Mouse (Mus musculus) CH12.LX (cell line): Measurements from ENCODE around the gene Prkab1. TPM values are rescaled to one million over a fixed set of nuclear protein-coding genes. Genes with fewer than 3 reads are reported as not detected.

Experiments
- DNase-seq: peaks from one replicate; pipeline ENCODE4 v3.0.0-alpha.2; 2013; ENCODE audit errors: extremely low read depth
- H3K27ac ChIP-seq: 2 replicates; pipeline ENCODE4 v1.5.1; 2012; ENCODE audit warnings: low read depth, mild to moderate bottlenecking, control low read depth, moderate library complexity; ENCODE audit not compliant: insufficient read depth
- H3K27me3 ChIP-seq: replicated peaks from 2 replicates; pipeline ENCODE3; 2012; ENCODE audit warnings: inconsistent platforms
- H3K36me3 ChIP-seq, 2 experiments: replicated peaks in 1 of 2; 2 replicates each; pipeline versions ENCODE3 to v1.6.1; 2012; ENCODE audit warnings: inconsistent platforms in 1 of 2, low read length in 1 of 2, mild to moderate bottlenecking in 1 of 2, mixed read lengths in 1 of 2, moderate library complexity in 1 of 2; ENCODE audit not compliant: control insufficient read depth in 1 of 2, insufficient read depth in 1 of 2
- H3K4me1 ChIP-seq, 2 experiments: 2 replicates each; pipeline ENCODE4 v1.6.1; 2012; ENCODE audit warnings: inconsistent platforms in 1 of 2, moderate library complexity in 1 of 2; ENCODE audit not compliant: insufficient read depth in 2 of 2, control insufficient read depth in 1 of 2
- H3K4me2 ChIP-seq: 2 replicates; pipeline ENCODE4 v1.6.1; 2012; ENCODE audit warnings: low read depth, mild to moderate bottlenecking, control low read depth; ENCODE audit not compliant: poor library complexity, insufficient read depth, severe bottlenecking
- H3K4me3 ChIP-seq, 3 experiments: fragments of 150-350 bp in 1 of 3; sonication (generic) in 1 of 3; replicated peaks in 1 of 3; 2 replicates each; pipeline versions ENCODE3 to v1.5.1; 2011 to 2012; ENCODE audit warnings: low read depth in 2 of 3, low read length in 2 of 3, mild to moderate bottlenecking in 2 of 3, moderate library complexity in 2 of 3, control low read depth in 1 of 3, improper control_type of control experiment in 1 of 3, inconsistent platforms in 1 of 3, mixed read lengths in 1 of 3; ENCODE audit not compliant: poor library complexity in 1 of 3
- H3K79me2 ChIP-seq: replicated peaks from 2 replicates; pipeline ENCODE4 v1.6.1; 2012; ENCODE audit warnings: mild to moderate bottlenecking, moderate library complexity; ENCODE audit not compliant: control insufficient read depth, poor library complexity, insufficient read depth, severe bottlenecking; ENCODE audit errors: extremely low read depth
- H3K9ac ChIP-seq: 2 replicates; pipeline ENCODE4 v1.6.1; 2012; ENCODE audit warnings: low read depth, mild to moderate bottlenecking, control low read depth, moderate library complexity; ENCODE audit not compliant: insufficient read depth
- H3K9me3 ChIP-seq: replicated peaks from 2 replicates; pipeline ENCODE3; 2012; ENCODE audit warnings: low read length, inconsistent platforms, mixed read lengths
- CTCF ChIP-seq, 2 experiments: IDR thresholded peaks in 1 of 2; conservative IDR thresholded peaks in 1 of 2; 2 replicates each; pipeline ENCODE4 v1.5.1; 2011 to 2012; ENCODE audit warnings: low read depth in 2 of 2, low read length in 2 of 2, improper control_type of control experiment in 1 of 2, inconsistent platforms in 1 of 2, mild to moderate bottlenecking in 1 of 2, moderate library complexity in 1 of 2
- ETS1 ChIP-seq: conservative IDR thresholded peaks from 2 replicates; pipeline ENCODE4 v1.6.1; 2012; ENCODE audit warnings: low read depth, mild to moderate bottlenecking, inconsistent platforms, low read length, improper control_type of control experiment, moderate library complexity
- IRF4 ChIP-seq: IDR thresholded peaks from 2 replicates; pipeline ENCODE4 v1.6.1; 2014; ENCODE audit warnings: low read depth, mild to moderate bottlenecking, inconsistent platforms, low read length, improper control_type of control experiment
- JUN ChIP-seq: IDR thresholded peaks from 2 replicates; pipeline ENCODE4 v1.6.1; 2011; ENCODE audit warnings: low read depth, mild to moderate bottlenecking, low read length, improper control_type of control experiment, moderate library complexity; ENCODE audit not compliant: insufficient read depth
- JUND ChIP-seq: conservative IDR thresholded peaks from 2 replicates; pipeline ENCODE4 v1.6.1; 2011; ENCODE audit warnings: low read depth, low read length, improper control_type of control experiment
- MAX ChIP-seq: IDR thresholded peaks from 2 replicates; pipeline ENCODE4 v1.6.1; 2011; ENCODE audit warnings: low read length, improper control_type of control experiment
- MXI1 ChIP-seq: IDR thresholded peaks from 2 replicates; pipeline ENCODE4 v1.6.1; 2011; ENCODE audit warnings: mild to moderate bottlenecking, low read depth, low read length, improper control_type of control experiment
- MYC ChIP-seq: IDR thresholded peaks from 2 replicates; pipeline ENCODE4 v1.6.1; 2011; ENCODE audit warnings: low read depth, mild to moderate bottlenecking, improper control_type of control experiment, low read length
- PAX5 ChIP-seq: IDR thresholded peaks from 2 replicates; pipeline ENCODE4 v1.6.1; 2012; ENCODE audit warnings: low read length, inconsistent platforms, mixed read lengths
- POLR2AphosphoS2 ChIP-seq: IDR thresholded peaks from 2 replicates; pipeline ENCODE4 v1.6.1; 2011; ENCODE audit warnings: low read depth, low read length, improper control_type of control experiment
- RCOR1 ChIP-seq: conservative IDR thresholded peaks from 2 replicates; pipeline ENCODE4 v1.6.1; 2012; ENCODE audit warnings: low read depth, mild to moderate bottlenecking, inconsistent platforms, low read length, improper control_type of control experiment
- SMC3 ChIP-seq: IDR thresholded peaks from 2 replicates; pipeline ENCODE4 v1.6.1; 2011; ENCODE audit warnings: low read depth, low read length, improper control_type of control experiment
- TBP ChIP-seq: conservative IDR thresholded peaks from 2 replicates; pipeline ENCODE4 v1.6.1; 2011; ENCODE audit warnings: low read depth, low read length, improper control_type of control experiment
- UBTF ChIP-seq: IDR thresholded peaks from 2 replicates; pipeline ENCODE4 v1.6.1; 2012; ENCODE audit warnings: low read depth, mild to moderate bottlenecking, inconsistent platforms, low read length, improper control_type of control experiment, moderate library complexity
- USF1 ChIP-seq: IDR thresholded peaks from 2 replicates; pipeline ENCODE4 v1.6.1; 2014; ENCODE audit warnings: low read depth, mild to moderate bottlenecking, inconsistent platforms, low read length, improper control_type of control experiment
- USF2 ChIP-seq: conservative IDR thresholded peaks from 2 replicates; pipeline ENCODE4 v1.6.1; 2011; ENCODE audit warnings: low read depth, low read length, improper control_type of control experiment
- ZC3H11A ChIP-seq: IDR thresholded peaks from 2 replicates; pipeline ENCODE4 v1.6.1; 2012; ENCODE audit warnings: low read depth, mild to moderate bottlenecking, inconsistent platforms, low read length, improper control_type of control experiment
- dilution Hi-C: fragments of 300-500 bp; cut with MboI; formaldehyde crosslinking; loops from 2 replicates; pipeline ENCODE4 v1.14.3; 2020; ENCODE audit warnings: low sequenced_read_pairs; ENCODE audit not compliant: extremely low pct_unique_long_range_greater_than_20kb, extremely low pct_ligation_motif_present
- in situ Hi-C: fragments of 300-500 bp; cut with MboI; formaldehyde crosslinking; loops from 3 replicates; pipeline ENCODE4 v1.14.3; 2019; ENCODE audit warnings: low sequenced_read_pairs, low pct_ligation_motif_present, low pct_unique_long_range_greater_than_20kb, mixed read lengths
- polyA plus RNA-seq: library from polyadenylated mRNA; unstranded; fragments of >175 nt; gene quantifications from 2 replicates; pipeline ENCODE4 v1.2.1, GENCODE M21; 2012; ENCODE audit warnings: low read depth; ENCODE audit not compliant: insufficient read length
- total RNA-seq, 2 experiments: library from RNA; depleted of rRNA; stranded (reverse); fragments of 300-350 nt in 1 of 2; fragments of >200 nt in 1 of 2; gene quantifications; 2 replicates each; pipeline ENCODE4 v1.2.3; 2012 to 2014

The Prkab1 gene
- total and polyA plus RNA-seq, 3 experiments: 20.1 to 26.8 (median 24.1) TPM

DNA sequence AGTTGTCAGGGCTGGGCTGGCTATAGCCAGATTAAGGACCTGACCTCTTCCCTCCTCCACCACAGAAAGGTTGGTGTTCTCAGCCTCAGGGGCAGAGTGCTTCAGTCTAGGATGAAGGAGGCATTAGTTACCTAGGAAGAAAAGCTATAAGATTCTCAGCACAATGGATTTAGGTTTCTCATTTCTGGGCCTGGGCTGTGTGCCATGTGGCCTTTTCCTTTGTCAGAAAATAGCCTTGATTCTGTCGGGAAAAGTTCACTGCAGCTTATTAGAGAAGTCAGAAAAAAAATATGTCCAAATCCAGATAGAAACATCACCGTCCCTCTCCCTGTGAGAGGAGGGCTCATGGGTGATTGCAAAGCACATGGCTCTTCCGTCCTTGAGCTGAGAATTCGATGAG is 25.5 kb upstream of the Prkab1 start:
- Histone ChIP-seq H3K4me2 (no peak overlapping the region), H3K4me3 (no peak overlapping the region), H3K79me2 (no peaks in the 10 kb centered on the region), H3K9ac (no peak overlapping the region), H3K4me1 (no peaks in the 10 kb centered on the region), H3K9me3 (peaks cover 65% of the 10 kb centered on the region), H3K36me3 (no peaks in the 10 kb centered on the region), H3K27me3 (no peaks in the 10 kb centered on the region), H3K27ac (no peak overlapping the region)
- in situ Hi-C loops (no loop called here), dilution Hi-C loops (no loop called here)
- no peak for DNase-seq
- TF ChIP-seq MYC: no peak
- TF ChIP-seq JUND: no peak
- TF ChIP-seq USF1: no peak
- TF ChIP-seq JUN: no peak
- TF ChIP-seq ZC3H11A: no peak
- TF ChIP-seq MAX: no peak
- no peak for TF ChIP-seq PAX5

- Histone ChIP-seq H3K27ac (no peak overlapping the region), H3K9ac (no peak overlapping the region), H3K27me3 (no peaks in the 10 kb centered on the region), H3K79me2 (no peaks in the 10 kb centered on the region), H3K4me2 (no peak overlapping the region)
- in situ Hi-C loops (no loop called here), dilution Hi-C loops (no loop called here)
- TF ChIP-seq USF2 (no peak), RCOR1 (no peak), UBTF (no peak), IRF4 (no peak), POLR2AphosphoS2 (no peak), ETS1 (no peak), CTCF (conservative IDR thresholded peaks at IDR 0.05 in 1 of 2, IDR thresholded peaks at IDR 0.05 in 1 of 2; ENCODE audit: low read depth in 2 of 2, low read length in 2 of 2) (no peak), USF1 (no peak), SMC3 (no peak), TBP (no peak), MXI1 (no peak)
- TF ChIP-seq, all 38 proteins: peak for 0
- Histone ChIP-seq H3K36me3 (no peaks in the 10 kb centered on the region), H3K9me3 (peaks cover 55% of the 10 kb centered on the region), H3K4me3 (no peak overlapping the region), H3K4me1 (no peaks in the 10 kb centered on the region)
- DNase-seq: no peak
Measured at GRCm38 (mm10) chr5:116048321-116048720, 24.0 kb upstream of the Prkab1 start.
